Comparison of ENCODE assay signal across 10 mouse cellular contexts in the genomic region with DNA sequence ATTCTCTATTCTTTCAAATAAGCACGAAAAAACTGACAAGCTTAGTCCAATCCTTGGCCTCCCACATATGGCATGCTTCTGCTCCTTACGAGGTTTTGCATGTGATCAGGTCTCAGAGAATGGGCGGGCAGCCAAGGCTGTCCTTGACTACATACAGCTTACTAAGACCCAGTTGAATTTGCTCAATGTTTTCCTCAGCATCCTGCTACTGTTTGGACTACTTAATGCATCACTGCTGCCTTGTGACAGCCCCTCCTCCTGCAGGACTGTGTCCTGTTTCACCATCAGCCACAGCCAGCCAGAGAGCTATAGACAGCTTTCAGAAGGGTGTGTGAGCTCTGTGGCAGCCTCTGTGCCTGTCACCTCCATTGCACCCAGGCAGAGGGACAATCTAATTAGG.
A peak's percentile ranks its signal among the peaks of the same experiment; 100 is the strongest.
DNase-seq lines count a peak whose midpoint lies in the region; ATAC-seq lines count a peak whose summit lies in the region.
"Had no signal": no experiment of that assay in that cellular context is flagged by ENCODE, and none has a peak within 500 bp of the region (broad histone marks: within the 10 kb centered on the region; RNA-seq: fewer than 3 reads in every experiment).

No protein-coding gene starts in this region.

- no peaks in the 10 kb centered on the region for H3K36me3 ChIP-seq in hindbrain, embryonic 14.5 days (replicated peaks; ENCODE audit: control insufficient read depth, insufficient read depth)
- no peaks in the 10 kb centered on the region for H3K36me3 ChIP-seq in neural tube, embryonic 15.5 days
- H3K36me3 ChIP-seq: limb, embryonic 12.5 days had no signal

- no peaks in the 10 kb centered on the region; the same call in 1 of the 2 replicates for H3K4me1 ChIP-seq in hindbrain, embryonic 14.5 days (replicated peaks; ENCODE audit: control insufficient read depth, insufficient read depth, low read length)
- peaks cover 5% of the 10 kb centered on the region; the same call in 1 of the 2 replicates for H3K4me1 ChIP-seq in neural tube, embryonic 15.5 days

- peak; percentile 72; the same call in 1 of the 2 replicates for ATAC-seq in hindbrain, embryonic 14.5 days (ENCODE audit: low FRiP score)
- ATAC-seq in neural tube, embryonic 15.5 days (ENCODE audit: low FRiP score) = peak; percentile 35; the same call in 1 of the 2 replicates

- peak; percentile 30 to 41 for DNase-seq in left cerebral cortex, postnatal 14 days (ENCODE audit: low spot score in 2 of 2)
- no peak for DNase-seq in left cerebral cortex, postnatal 36 days (ENCODE audit: low spot score in 2 of 2)
- peak; percentile 64 to 79 for DNase-seq in adrenal gland, postnatal 36 days
- peak; percentile 42 for DNase-seq in hindbrain, embryonic 14.5 days (ENCODE audit: low spot score)
- DNase-seq in embryo, embryonic 10 days (ENCODE audit: low spot score) = no peak
- DNase-seq in thymus, postnatal 36 days = no peak
- DNase-seq in urinary bladder, postnatal 36 days (ENCODE audit: low spot score in 2 of 2) = no peak

- no peak overlapping the region for H3K4me3 ChIP-seq in hindbrain, embryonic 14.5 days (replicated peaks; ENCODE audit: low read length)
- H3K4me3 ChIP-seq in neural tube, embryonic 15.5 days (replicated peaks) = no peak overlapping the region
- H3K4me3 ChIP-seq: erythroblast, embryonic 14.5 days; limb, embryonic 12.5 days had no signal

- H3K9me3 ChIP-seq in hindbrain, embryonic 14.5 days (ENCODE audit: control insufficient read depth, low read length) = no peaks in the 10 kb centered on the region
- H3K9me3 ChIP-seq in neural tube, embryonic 15.5 days (replicated peaks) = no peaks in the 10 kb centered on the region
- H3K9me3 ChIP-seq: limb, embryonic 12.5 days had no signal

- intact Hi-C loops in left cerebral cortex, postnatal 14 days (cut with DNase I) = no loop called here
- intact Hi-C loops in left cerebral cortex, postnatal 36 days (cut with DNase I) = no loop called here

- H3K27me3 ChIP-seq in hindbrain, embryonic 14.5 days (ENCODE audit: control insufficient read depth, insufficient read depth, low read length) = no peaks in the 10 kb centered on the region
- H3K27me3 ChIP-seq in neural tube, embryonic 15.5 days (replicated peaks) = no peaks in the 10 kb centered on the region
- H3K27me3 ChIP-seq: limb, embryonic 12.5 days had no signal

- no peak overlapping the region for H3K9ac ChIP-seq in hindbrain, embryonic 14.5 days
- H3K9ac ChIP-seq in neural tube, embryonic 15.5 days (replicated peaks) = no peak overlapping the region
- H3K9ac ChIP-seq: limb, embryonic 12.5 days had no signal

- no peak overlapping the region for H3K27ac ChIP-seq in hindbrain, embryonic 14.5 days
- H3K27ac ChIP-seq in neural tube, embryonic 15.5 days (replicated peaks) = no peak overlapping the region
- H3K27ac ChIP-seq: limb, embryonic 12.5 days had no signal

- H3K4me2 ChIP-seq in hindbrain, embryonic 14.5 days (replicated peaks) = no peak overlapping the region
- no peak overlapping the region for H3K4me2 ChIP-seq in neural tube, embryonic 15.5 days
- H3K4me2 ChIP-seq: limb, embryonic 12.5 days had no signal

- 61% methylated on average over 3 of the region's 3 CpGs for WGBS in hindbrain, embryonic 14.5 days
- WGBS in neural tube, embryonic 15.5 days = 59% methylated on average over 3 of the region's 3 CpGs

Comparison
In these comparisons a context has a peak if more than half of its experiments do, and no peak if none do; other contexts are left out.
1. DNase-seq: peak in left cerebral cortex, postnatal 14 days (2 of 2), adrenal gland, postnatal 36 days (2 of 2) and hindbrain, embryonic 14.5 days (single experiment); none in left cerebral cortex, postnatal 36 days (0 of 2), embryo, embryonic 10 days (single experiment), thymus, postnatal 36 days (0 of 2) and urinary bladder, postnatal 36 days (0 of 2).